Mouse (Mus musculus): ENCODE measurements around the gene Rnf40. TPM values are rescaled to one million over a fixed set of nuclear protein-coding genes. Genes with fewer than 3 reads are reported as not detected.

Rnf40 gene
- total RNA-seq, 2 experiments from 2014 or later = 63.6 to 73.4 TPM

DNA sequence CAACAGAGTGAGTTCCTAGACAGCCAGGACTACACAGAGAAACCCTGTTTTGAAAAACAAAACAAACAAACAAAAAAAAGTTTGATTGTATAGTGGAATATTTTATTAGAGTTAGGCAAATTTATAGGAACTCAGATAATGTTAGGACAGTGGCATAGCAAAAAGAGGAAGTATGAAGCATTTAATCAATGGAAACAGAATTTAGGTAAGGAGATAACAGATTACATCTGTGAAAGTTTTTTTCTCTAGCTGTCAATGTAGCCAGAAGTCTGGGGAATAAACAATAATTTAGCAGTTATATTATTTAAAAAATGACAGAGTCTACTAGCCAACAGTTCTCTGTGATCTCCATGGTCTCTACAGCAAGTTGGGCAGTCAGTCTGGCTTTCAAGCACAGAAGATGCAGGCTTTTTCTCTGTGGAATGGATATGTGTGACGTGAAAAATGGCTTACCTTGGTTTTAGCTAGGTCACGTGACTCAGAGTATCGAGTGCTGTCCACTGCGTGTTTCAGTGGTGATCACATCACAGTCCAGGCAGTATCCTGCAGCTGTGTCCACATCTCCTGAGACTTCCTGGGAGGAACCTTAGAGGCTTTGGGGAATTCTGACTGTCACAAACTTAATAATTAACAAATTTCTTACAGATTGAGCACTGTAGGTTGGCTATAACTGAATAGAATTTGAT is 60.1 kb downstream of the Rnf40 start:
- DNase-seq (ENCODE audit: low spot score in 2 of 2) = no peak

DNA sequence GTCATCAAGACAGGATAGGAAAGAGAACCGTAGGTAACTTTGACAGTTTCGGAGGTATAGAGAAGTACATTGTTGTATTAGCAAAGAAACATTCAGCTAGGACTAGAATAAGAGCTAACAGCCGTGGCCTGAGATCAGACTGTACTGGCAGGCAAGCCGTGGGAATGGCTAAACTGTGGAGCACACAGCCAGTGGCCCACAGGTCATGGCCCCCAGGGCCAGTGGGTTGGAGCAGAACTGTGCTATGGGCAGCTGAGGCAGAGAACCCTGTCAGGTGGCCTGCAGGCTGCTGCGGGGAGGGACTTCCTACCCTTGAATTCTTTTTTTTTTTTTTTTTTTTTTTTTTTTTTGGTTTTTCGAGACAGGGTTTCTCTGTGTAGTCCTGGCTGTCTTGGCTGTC is 60.6 kb downstream of the Rnf40 start:
- DNase-seq (ENCODE audit: low spot score in 2 of 2) = no peak

DNA sequence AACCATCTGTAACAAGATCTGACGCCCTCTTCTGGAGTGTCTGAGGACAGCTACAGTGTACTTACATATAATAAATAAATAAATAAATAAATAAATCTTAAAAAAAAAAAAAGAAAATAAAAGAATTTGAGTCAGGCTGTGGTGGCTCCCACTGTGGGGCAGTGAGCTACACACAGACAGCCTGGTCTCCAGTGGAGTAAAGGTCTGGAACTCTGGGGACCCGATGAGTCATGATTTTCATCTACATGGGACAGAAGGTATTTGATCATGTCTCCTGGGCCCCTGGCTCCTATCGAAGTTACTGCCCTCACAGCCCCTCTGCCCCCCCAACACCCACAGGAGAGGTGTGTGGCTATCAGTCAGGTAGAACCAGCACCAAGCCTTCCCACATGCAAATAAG is 63.1 kb downstream of the Rnf40 start:
- no peak for DNase-seq (ENCODE audit: low spot score in 2 of 2)

DNA sequence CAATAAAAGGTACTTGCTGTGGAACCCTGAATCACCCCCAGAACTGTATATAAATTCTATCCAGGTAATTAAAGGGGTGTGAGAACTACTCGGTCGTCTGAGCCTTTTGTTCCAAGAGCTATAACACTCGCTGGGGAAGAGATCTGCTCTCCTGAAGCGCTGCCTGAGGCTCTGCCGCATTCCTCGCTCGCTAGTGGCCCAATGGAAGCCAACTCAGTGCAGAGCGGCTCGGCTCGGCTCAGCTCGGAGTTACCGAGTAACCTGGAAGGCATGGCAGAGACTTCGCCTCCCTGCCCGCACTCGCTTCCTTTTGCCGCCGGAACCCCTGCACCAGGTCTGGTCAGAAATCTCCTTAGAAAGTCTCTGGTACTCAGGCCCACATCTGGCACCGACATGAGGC is 63.5 kb downstream of the Rnf40 start:
- DNase-seq (ENCODE audit: low spot score in 2 of 2) = no peak

DNA sequence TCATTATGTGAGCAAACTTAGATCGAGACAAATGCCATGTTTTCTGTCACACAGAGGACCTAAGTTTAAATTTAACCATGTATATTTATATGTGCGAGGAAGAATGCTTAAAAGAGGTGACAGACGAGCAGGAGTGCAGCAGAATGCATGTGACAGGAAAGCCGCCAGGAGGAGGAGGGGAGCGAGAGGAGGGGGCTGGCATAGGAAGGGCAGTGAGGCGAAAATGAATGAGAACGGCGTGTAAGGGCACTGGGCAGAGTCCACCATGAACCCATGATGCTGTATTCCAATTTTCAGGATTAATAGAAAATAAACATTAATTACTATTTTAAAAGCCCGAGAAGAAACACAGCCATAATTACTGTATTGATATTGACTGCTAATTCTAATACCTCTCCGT is 65.8 kb downstream of the Rnf40 start:
- no peak for DNase-seq (ENCODE audit: low spot score in 2 of 2)

Other genes starting within 250 kb of the Rnf40 start
- 10 to 100 TPM; 13.7 to 14.5 TPM for gene Zfp768, start 243.2 kb upstream of the Rnf40 start, total RNA-seq (2021)
- 1 to 10 TPM; 6.6 to 7.4 TPM for gene Zfp747, start 212.7 kb upstream of the Rnf40 start, total RNA-seq (2021)
- 1 to 10 TPM; 3.9 to 4.8 TPM for gene 9130019O22Rik, start 201.6 kb upstream of the Rnf40 start, total RNA-seq (2021)
- gene E430018J23Rik, start 195.1 kb upstream of the Rnf40 start, total RNA-seq (2021) = 1 to 10 TPM; 7.4 to 7.6 TPM
- gene Zfp764, start 181.9 kb upstream of the Rnf40 start, total RNA-seq (2021) = 1 to 10 TPM; 4.3 to 4.8 TPM
- gene Zfp688, start 166.7 kb upstream of the Rnf40 start, total RNA-seq (2021) = 10 to 100 TPM; 12.7 to 15.7 TPM
- 1 to 10 TPM; 5.4 to 6.2 TPM for gene Zfp689, start 139.6 kb upstream of the Rnf40 start, total RNA-seq (2021)
- gene Prr14, start 129.2 kb upstream of the Rnf40 start, total RNA-seq (2021) = 10 to 100 TPM; 24.6 to 33.0 TPM
- gene Fbrs, start 109.6 kb upstream of the Rnf40 start, total RNA-seq (2021) = 10 to 100 TPM; 54.5 to 57.8 TPM
- 10 to 100 TPM; 94.9 to 99.7 TPM for gene Srcap, start 76.8 kb upstream of the Rnf40 start, total RNA-seq (2021)
- gene Gm42715, start 69.2 kb upstream of the Rnf40 start, total RNA-seq (2021) = 10 to 100 TPM in 1 of 2 experiments, 1 to 10 TPM in 1; 8.9 to 10.7 TPM
- 1 to 10 TPM in 1 of 2 experiments, not detected in 1; 1.0 TPM for gene Tmem265, start 27.4 kb upstream of the Rnf40 start, total RNA-seq (2021)
- 10 to 100 TPM; 70.6 to 81.2 TPM for gene Phkg2, start 15.4 kb upstream of the Rnf40 start, total RNA-seq (2021)
- 1 to 10 TPM; 7.5 to 8.9 TPM for gene Ccdc189, start 172 bp upstream of the Rnf40 start, total RNA-seq (2021)
- gene Zfp629, start 27.0 kb downstream of the Rnf40 start, total RNA-seq (2021) = 10 to 100 TPM; 23.1 to 24.0 TPM
- gene Bcl7c, start 120.2 kb downstream of the Rnf40 start, total RNA-seq (2021) = 10 to 100 TPM; 44.6 to 46.4 TPM
- 1 to 10 TPM; 2.7 to 4.4 TPM for gene Ctf1, start 124.0 kb downstream of the Rnf40 start, total RNA-seq (2021)
- not detected for gene Ctf2, start 143.4 kb downstream of the Rnf40 start, total RNA-seq (2021)
- gene Fbxl19, start 155.8 kb downstream of the Rnf40 start, total RNA-seq (2021) = 10 to 100 TPM; 68.8 to 74.6 TPM
- gene Orai3, start 181.0 kb downstream of the Rnf40 start, total RNA-seq (2021) = 10 to 100 TPM; 16.8 to 20.5 TPM
- gene Setd1a, start 187.9 kb downstream of the Rnf40 start, total RNA-seq (2021) = 10 to 100 TPM; 41.1 to 44.7 TPM
- 1 to 10 TPM; 5.5 to 5.6 TPM for gene Gm49388, start 196.8 kb downstream of the Rnf40 start, total RNA-seq (2021)
- 1 to 10 TPM; 4.7 to 5.3 TPM for gene Hsd3b7, start 211.8 kb downstream of the Rnf40 start, total RNA-seq (2021)
- 10 to 100 TPM; 85.0 to 86.3 TPM for gene Stx4a, start 235.5 kb downstream of the Rnf40 start, total RNA-seq (2021)
- 100 to 1,000 TPM; 420 to 434 TPM for gene Stx1b, start 235.8 kb downstream of the Rnf40 start, total RNA-seq (2021)